Mouse (Mus musculus) olfactory bulb, adult 2 months (tissue): ENCODE measurements around the gene Zfp2.

Experiments
- CTCF ChIP-seq: fragments of 200-500 bp; IDR thresholded peaks from 2 replicates; pipeline ENCODE4 v1.5.1; 2012; ENCODE audit warnings: low read depth, mild to moderate bottlenecking, low read length, moderate library complexity; ENCODE audit not compliant: insufficient read depth
- POLR2A ChIP-seq: fragments of 200-500 bp; IDR thresholded peaks from 2 replicates; pipeline ENCODE4 v1.6.1; 2012; ENCODE audit warnings: mild to moderate bottlenecking, low read depth, low read length, moderate library complexity; ENCODE audit not compliant: insufficient read depth

GRCm38 (mm10) chr11:50939621-50940366 is 23.8 kb upstream of the Zfp2 start:
- TF ChIP-seq CTCF (no peak), POLR2A (no peak)
